Mouse (Mus musculus) heart, embryonic 11.5 days (tissue): ENCODE results near the gene Sbsn. TPM values are rescaled to one million over a fixed set of nuclear protein-coding genes. Genes with fewer than 3 reads are reported as not detected.

Experiments
- ATAC-seq: fragments of 200-750 bp; cut with Nextera tagmentation; replicated peaks from 2 replicates; pipeline ENCODE4 v1.8.0; 2017; ENCODE audit warnings: moderate library complexity; ENCODE audit not compliant: insufficient number of reproducible peaks, low FRiP score, low TSS enrichment
- H3K27ac ChIP-seq: fragments of 300-500 bp; sonication (generic); 2 replicates; pipeline ENCODE4 v1.5.1; 2014; ENCODE audit warnings: mild to moderate bottlenecking, low read depth, low read length
- H3K27me3 ChIP-seq: fragments of 300-500 bp; sonication (generic); 2 replicates; pipeline ENCODE4 v1.6.1; 2014; ENCODE audit warnings: mild to moderate bottlenecking, low read length, mixed read lengths; ENCODE audit not compliant: control insufficient read depth, insufficient read depth
- H3K36me3 ChIP-seq: fragments of 300-500 bp; sonication (generic); 2 replicates; pipeline ENCODE4 v1.6.1; 2014; ENCODE audit warnings: mild to moderate bottlenecking, low read length, moderate library complexity, mixed read lengths; ENCODE audit not compliant: control insufficient read depth, insufficient read depth
- H3K4me1 ChIP-seq: fragments of 300-500 bp; sonication (generic); 2 replicates; pipeline ENCODE4 v1.6.1; 2014; ENCODE audit warnings: low read length; ENCODE audit not compliant: control insufficient read depth, insufficient read depth
- H3K4me2 ChIP-seq: fragments of 300-500 bp; sonication (generic); 2 replicates; pipeline ENCODE4 v1.6.1; 2014; ENCODE audit warnings: mild to moderate bottlenecking, moderate library complexity
- H3K4me3 ChIP-seq: fragments of 300-500 bp; sonication (generic); 2 replicates; pipeline ENCODE4 v1.5.1; 2014; ENCODE audit warnings: low read depth, low read length
- H3K9ac ChIP-seq: fragments of 300-500 bp; sonication (generic); 2 replicates; pipeline ENCODE4 v1.6.1; 2014; ENCODE audit warnings: mild to moderate bottlenecking, low read depth, low read length, moderate library complexity
- H3K9me3 ChIP-seq: fragments of 300-500 bp; sonication (generic); replicated peaks from 2 replicates; pipeline ENCODE4 v1.6.1; 2016; ENCODE audit warnings: low read length; ENCODE audit not compliant: control insufficient read depth
- WGBS: fragments of 180-500 bp; shearing (Covaris S2); extraction: QIAGEN DNeasy Blood & Tissue Kit; methylation state at CpG from one replicate; pipeline ENCODE4 v1.1.7; 2014; ENCODE audit not compliant: insufficient replicate concordance; 5-methylcytosine and 5-hydroxymethylcytosine counted together
- polyA plus RNA-seq: library from polyadenylated mRNA; unstranded; fragments of >200 nt; fragmentation: Nextera tagmentation; extraction: Ambion mirVana; gene quantifications from 2 replicates; pipeline ENCODE4 v1.2.1, GENCODE M21; 2014

Gene Sbsn
- 0.49 and 0.56 TPM in 2 replicates for polyA plus RNA-seq

- Histone ChIP-seq H3K27ac (no peak within 1 kb of the TSS), H3K27me3 (no peaks in the 10 kb centered on the region), H3K36me3 (peaks cover 2% of the 10 kb centered on the region; the same call in 1 of the 2 replicates), H3K4me1 (no peaks in the 10 kb centered on the region), H3K4me3 (no peak within 1 kb of the TSS), H3K9me3 (peaks cover 5% of the 10 kb centered on the region), H3K9ac (no peak within 1 kb of the TSS), H3K4me2 (no peak within 1 kb of the TSS)
- no peak for ATAC-seq
- WGBS = 48% methylated on average over 5 of the region's 5 CpGs
Measured at GRCm38 (mm10) chr7:30751086-30751669, at the start of gene Sbsn. Gene Sbsn (plus strand): TSS chr7:30751471.

GRCm38 (mm10) chr7:30706214-30706882, 44.9 kb upstream of the Sbsn start:
- Histone ChIP-seq H3K9me3 (no peaks in the 10 kb centered on the region), H3K27me3 (no peaks in the 10 kb centered on the region), H3K36me3 (no peaks in the 10 kb centered on the region), H3K4me2 (peak overlapping the region; percentile 23), H3K27ac (peak overlapping the region; percentile 85), H3K4me3 (no peak overlapping the region), H3K9ac (no peak overlapping the region), H3K4me1 (peaks cover 14% of the 10 kb centered on the region)
- peak; percentile 80 for ATAC-seq
- WGBS = 31% methylated on average over 8 of the region's 8 CpGs

- ATAC-seq = no peak
Measured at GRCm38 (mm10) chr7:30707441-30707840, 43.8 kb upstream of the Sbsn start.

GRCm38 (mm10) chr7:30711942-30712341, 39.3 kb upstream of the Sbsn start, which contains the start of gene Atp4a:
Gene Atp4a (plus strand): TSS chr7:30712209.
- H3K4me2 ChIP-seq = no peak within 1 kb of the TSS
- H3K4me3 ChIP-seq = no peak within 1 kb of the TSS
- peaks cover 24% of the 10 kb centered on the region for H3K27me3 ChIP-seq
- no peaks in the 10 kb centered on the region for H3K36me3 ChIP-seq
- H3K4me1 ChIP-seq = peaks cover 8% of the 10 kb centered on the region
- 75% methylated on average over 3 of the region's 3 CpGs for WGBS
- H3K9me3 ChIP-seq = no peaks in the 10 kb centered on the region
- H3K27ac ChIP-seq = no peak within 1 kb of the TSS
- H3K9ac ChIP-seq = no peak within 1 kb of the TSS
- ATAC-seq = no peak

More at GRCm38 (mm10) chr7:30707441-30707840, 43.8 kb upstream of the Sbsn start:
- Histone ChIP-seq H3K27me3 (no peaks in the 10 kb centered on the region; the same call in 1 of the 2 replicates), H3K9me3 (no peaks in the 10 kb centered on the region), H3K36me3 (no peaks in the 10 kb centered on the region), H3K4me1 (peaks cover 14% of the 10 kb centered on the region), H3K4me3 (no peak overlapping the region), H3K27ac (no peak overlapping the region), H3K9ac (no peak overlapping the region), H3K4me2 (no peak overlapping the region)
- WGBS = 81% methylated on average over 1 of the region's 1 CpGs

- H3K4me1 ChIP-seq = no peaks in the 10 kb centered on the region
Measured at GRCm38 (mm10) chr7:30717006-30717715, 34.1 kb upstream of the Sbsn start.

GRCm38 (mm10) chr7:30717716-30718046, 33.6 kb upstream of the Sbsn start:
- Histone ChIP-seq H3K36me3 (no peaks in the 10 kb centered on the region), H3K27me3 (peaks cover 46% of the 10 kb centered on the region), H3K9ac (no peak overlapping the region), H3K4me1 (no peaks in the 10 kb centered on the region), H3K4me2 (peak overlapping the region; percentile 56), H3K4me3 (peak overlapping the region; percentile 26), H3K9me3 (no peaks in the 10 kb centered on the region), H3K27ac (no peak overlapping the region)
- peak; percentile 1; the same call in 1 of the 2 replicates for ATAC-seq
- WGBS = 12% methylated on average over 14 of the region's 14 CpGs

More at GRCm38 (mm10) chr7:30717006-30717715, 34.1 kb upstream of the Sbsn start:
- peak; percentile 88 for ATAC-seq
- Histone ChIP-seq H3K27ac (no peak overlapping the region), H3K9ac (no peak overlapping the region), H3K9me3 (no peaks in the 10 kb centered on the region), H3K4me3 (peak overlapping the region; percentile 26), H3K27me3 (peaks cover 41% of the 10 kb centered on the region), H3K4me2 (peak overlapping the region; percentile 56), H3K36me3 (no peaks in the 10 kb centered on the region)
- WGBS = 3% methylated on average over 43 of the region's 43 CpGs

GRCm38 (mm10) chr7:30719669-30720068, 31.6 kb upstream of the Sbsn start:
- ATAC-seq = no peak
- Histone ChIP-seq H3K27ac (no peak overlapping the region), H3K9ac (no peak overlapping the region), H3K36me3 (no peaks in the 10 kb centered on the region), H3K27me3 (peaks cover 44% of the 10 kb centered on the region), H3K4me1 (no peaks in the 10 kb centered on the region), H3K4me3 (no peak overlapping the region), H3K4me2 (no peak overlapping the region), H3K9me3 (no peaks in the 10 kb centered on the region)
- WGBS = 90% methylated on average over 5 of the region's 5 CpGs

GRCm38 (mm10) chr7:30721286-30721685, 30.0 kb upstream of the Sbsn start:
- H3K4me1 ChIP-seq = no peaks in the 10 kb centered on the region
- WGBS = 80% methylated on average over 7 of the region's 7 CpGs
- no peaks in the 10 kb centered on the region for H3K36me3 ChIP-seq
- peaks cover 30% of the 10 kb centered on the region for H3K27me3 ChIP-seq
- no peak for ATAC-seq
- no peaks in the 10 kb centered on the region for H3K9me3 ChIP-seq
- H3K4me3 ChIP-seq = no peak overlapping the region
- no peak overlapping the region for H3K27ac ChIP-seq
- no peak overlapping the region for H3K9ac ChIP-seq
- H3K4me2 ChIP-seq = no peak overlapping the region
